Mouse (Mus musculus) kidney, postnatal 36 days (tissue): ENCODE measurements at regions not wholly inside any gene's neighbourhood (a gene's known extent, or its start where the extent isn't known, plus 50 kb on each side); places are given as distances from the start of the nearest gene placed in this dataset.

Experiments used
- DNase-seq, 2 experiments: peaks; one replicate each; pipeline ENCODE4 v3.0.0; 2021 to 2022; ENCODE audit warnings: mixed read lengths in 2 of 2

DNA sequence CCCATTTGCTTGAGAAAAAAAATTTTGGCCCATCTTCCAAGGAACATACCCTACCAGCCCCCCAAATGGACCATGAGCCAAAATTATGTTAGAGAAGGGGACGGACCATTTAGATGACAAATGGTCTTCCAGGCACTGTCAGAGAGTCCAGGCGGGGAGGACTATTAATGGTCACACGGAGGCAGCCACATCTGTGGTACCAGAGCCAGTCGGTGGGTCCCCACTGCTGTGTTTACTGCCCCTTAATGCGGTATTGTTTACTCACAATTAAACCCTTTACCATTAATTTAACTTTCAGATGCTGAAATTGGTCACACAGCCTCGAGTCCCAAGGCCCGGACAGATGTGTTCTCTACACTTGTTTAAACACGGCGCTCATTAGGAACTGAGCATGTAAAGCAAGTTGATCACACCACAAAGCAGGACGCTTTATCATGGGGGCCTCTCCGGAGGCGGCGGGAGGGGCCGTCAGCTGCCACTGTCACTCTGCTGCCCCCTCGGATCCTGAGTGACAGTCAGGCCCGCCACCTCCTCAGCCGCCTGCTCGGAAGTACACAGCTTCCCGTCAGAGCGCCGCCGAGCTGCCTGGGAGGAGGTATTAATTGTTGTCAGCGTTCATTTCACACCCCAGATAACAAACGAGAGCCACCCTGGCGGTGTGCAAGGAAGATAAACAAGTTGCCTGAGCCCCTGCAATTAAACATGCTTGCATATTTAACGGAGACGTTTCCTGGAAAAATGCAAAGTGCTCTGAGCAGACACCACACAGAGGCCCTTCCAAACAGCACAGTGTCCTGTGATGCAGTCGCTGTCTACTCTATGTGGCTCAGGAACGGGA lies 70.6 kb upstream of the Irx3 start:
- peak; percentile 41 to 55 for DNase-seq

DNA sequence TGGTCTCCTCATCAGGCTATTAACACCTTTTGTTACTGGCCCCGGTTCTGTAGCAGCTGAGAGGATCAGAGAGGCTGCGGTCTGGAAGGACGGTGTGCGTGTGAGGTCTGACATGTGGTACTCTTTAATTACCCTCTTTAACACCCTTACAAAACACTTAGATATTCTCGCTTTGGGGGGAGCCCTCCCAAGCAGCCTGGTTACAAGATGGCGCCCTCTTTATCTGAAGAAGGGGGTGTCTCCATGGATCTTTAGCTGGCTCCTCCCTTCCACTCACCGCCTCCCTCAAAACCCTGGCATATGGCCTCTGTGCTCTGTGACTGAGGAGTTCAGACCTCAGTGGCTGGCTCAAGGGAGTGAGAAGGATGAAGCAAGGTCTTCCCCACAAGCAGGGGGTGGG lies 65.2 kb upstream of the Irx3 start:
- DNase-seq, result no peak

DNA sequence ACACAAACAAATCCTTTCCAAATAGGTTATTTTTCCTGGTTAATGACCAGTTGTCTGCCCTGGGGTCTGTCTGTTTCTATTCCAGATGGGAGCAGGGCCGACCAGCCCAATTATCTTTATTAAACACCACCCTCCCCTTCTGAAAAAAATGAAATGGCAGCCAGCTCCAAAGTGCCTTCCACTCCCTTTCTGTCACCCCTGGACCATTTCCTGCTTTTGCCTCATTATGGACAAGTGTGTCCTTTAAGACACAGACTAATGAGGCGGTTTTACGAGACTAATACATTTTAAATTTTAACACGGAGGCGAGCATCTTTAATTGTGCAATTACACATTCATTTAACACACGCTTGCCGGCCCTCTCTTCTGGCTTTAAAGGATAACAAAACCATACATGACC lies 64.2 kb upstream of the Irx3 start:
- no peak for DNase-seq

DNA sequence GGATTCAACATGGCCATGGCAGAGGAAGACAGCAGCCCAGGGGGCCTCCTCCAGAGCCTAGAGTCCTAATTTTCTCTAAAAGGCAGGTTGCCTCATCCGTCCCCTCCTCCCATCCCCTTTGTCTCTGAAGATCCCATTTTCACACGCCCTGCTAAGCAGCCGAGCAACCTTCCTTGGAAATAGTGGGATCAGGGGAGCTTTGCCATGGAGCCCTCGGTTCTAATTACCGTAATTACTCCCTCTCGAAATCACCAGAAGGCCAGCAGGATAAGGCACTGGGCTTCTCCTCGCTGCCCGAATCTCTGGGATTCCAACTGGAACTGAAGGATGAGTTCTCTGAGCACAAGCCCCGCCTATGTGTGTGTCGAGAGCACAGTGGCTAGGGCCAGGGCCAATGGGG lies 63.5 kb upstream of the Irx3 start:
- DNase-seq, result no peak

DNA sequence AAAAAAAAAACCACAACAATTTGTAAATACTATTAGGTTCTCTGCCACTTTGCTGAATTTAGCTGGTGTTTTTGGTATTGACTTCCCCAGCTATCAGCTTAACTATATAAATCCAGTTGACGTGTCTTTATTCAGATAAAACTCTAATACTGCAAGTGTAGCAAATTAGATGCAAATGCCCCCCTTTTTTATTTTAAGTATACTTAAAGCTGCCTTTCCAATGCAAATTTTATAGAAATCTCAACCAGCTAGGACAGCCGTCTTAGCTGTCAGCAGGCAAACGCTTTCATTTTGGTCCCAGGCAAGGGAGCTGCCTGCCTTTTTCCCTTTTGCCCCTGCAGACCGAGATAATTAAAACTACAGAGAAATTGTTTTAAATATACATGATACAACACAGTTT lies 61.6 kb upstream of the Irx3 start:
- no peak for DNase-seq

DNA sequence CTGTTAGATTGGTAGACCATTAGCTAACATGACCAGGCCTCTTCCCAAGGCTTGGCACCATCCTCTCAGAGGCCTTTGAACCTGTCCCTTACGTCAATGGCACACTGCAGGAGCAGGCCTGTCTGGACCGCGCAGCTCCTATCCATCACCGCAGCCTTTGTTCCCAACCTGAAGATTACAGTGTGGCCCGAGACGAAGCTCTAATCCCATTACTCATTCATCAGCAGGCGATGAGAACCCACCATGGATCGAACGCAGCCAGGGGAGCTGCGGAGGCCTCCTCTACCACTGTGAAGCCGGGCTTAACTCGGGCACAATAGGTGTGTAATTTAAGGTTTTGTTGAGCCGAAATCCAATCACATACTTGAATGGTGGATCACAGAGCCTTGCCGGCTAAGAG lies 54.0 kb upstream of the Irx3 start:
- DNase-seq, result peak in 1 of 2 experiments; percentile 14

DNA sequence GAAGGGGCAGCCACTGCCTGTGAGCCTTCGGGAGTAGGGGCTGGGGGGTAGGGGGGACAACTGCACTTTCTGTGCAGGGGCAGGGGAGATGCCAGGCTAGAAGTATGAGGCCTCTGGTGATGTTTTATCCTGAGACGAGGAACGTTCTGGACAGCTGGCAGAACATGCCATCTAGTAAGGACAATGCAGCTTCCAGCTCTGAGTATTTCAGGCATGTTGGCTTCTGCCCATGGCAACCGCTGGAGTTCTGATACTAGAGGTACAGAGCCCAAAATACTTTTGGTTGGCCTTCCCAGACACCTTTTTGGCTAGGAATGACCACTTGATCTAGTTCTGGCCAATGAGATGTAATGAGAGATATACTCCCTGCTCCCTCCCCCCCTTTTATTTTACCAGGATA lies 52.5 kb upstream of the Irx3 start:
- no peak for DNase-seq

DNA sequence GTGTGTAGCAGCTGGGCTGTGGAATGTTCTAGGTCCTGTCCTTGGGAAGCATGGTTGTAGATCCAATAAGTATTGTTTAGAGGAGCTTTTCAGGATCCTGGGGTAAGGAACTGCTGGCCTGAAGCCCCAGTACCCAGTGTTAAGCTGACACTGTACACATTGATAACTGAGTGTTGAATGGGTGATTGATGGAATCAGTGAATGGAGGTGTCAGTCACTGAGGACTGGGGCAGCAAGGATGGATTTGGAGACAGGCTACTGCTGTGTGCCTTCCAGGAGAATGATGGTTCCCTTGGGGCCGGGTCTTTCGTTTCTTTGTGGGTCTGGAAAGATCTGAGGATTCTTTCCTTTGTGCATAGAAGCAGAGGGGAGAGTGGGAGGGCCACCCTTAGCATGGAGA lies 51.9 kb upstream of the Irx3 start:
- no peak for DNase-seq

DNA sequence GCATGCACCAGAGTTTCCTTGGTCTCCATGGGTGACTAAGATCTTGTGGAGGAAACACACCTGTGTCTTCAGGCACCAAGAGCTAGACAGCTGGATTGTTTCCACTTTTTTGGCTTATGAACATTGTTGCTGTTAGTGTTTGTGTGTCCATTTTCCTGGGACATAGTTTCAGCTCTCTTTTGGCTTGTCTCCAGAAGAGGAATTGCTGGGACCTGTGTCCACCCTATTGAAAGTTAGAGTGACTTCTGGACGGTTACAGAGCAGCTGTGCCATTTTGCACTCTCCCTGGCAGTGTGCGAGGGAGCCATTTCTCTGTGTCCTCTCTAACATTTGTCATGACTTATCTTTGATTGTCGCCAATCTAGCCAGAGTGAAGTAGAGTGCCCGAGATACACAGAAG lies 51.5 kb upstream of the Irx3 start:
- DNase-seq, result no peak
